Mouse (Mus musculus): Measurements from ENCODE around the gene Ank3.
"Not testable (repeated sequence)": the region's sequence is repeated elsewhere in the genome, so short reads cannot be mapped to it uniquely, and the experiment has no call there.

DNA sequence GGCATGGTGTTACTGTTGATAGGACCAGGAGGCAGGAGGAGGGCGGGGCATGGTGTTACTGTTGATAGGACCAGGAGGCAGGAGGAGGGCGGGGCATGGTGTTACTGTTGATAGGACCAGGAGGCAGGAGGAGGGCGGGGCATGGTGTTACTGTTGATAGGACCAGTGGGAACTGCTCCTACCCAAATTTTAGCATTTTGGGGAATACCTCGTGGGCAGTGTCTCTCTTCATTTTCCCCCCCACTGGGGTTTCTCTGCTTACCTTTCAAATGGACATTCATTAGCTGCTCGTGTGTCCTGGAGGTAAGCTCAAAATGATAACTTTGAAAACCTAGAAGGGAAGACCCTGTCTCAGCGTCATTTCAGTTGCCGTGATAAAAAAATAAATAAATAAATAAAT lies 512.2 kb downstream of the Ank3 start:
- not testable (repeated sequence) for TF ChIP-seq CTCF (conservative IDR thresholded peaks at IDR 0.05; ENCODE audit: low read length); POU5F1 (IDR thresholded peaks at IDR 0.05; ENCODE audit: borderline replicate concordance, low read length)

Data from E14TG2a.4 (cell line).